Mouse (Mus musculus): ENCODE measurements around the gene Scmh1. TPM values are rescaled to one million over a fixed set of nuclear protein-coding genes. Genes with fewer than 3 reads are reported as not detected.

Scmh1 gene
- total and polyA plus RNA-seq, 3 experiments: 6.0 to 66.8 TPM; not detected in 1

- no peak for TF ChIP-seq GABPA (IDR thresholded peaks at IDR 0.05; ENCODE audit: low read depth, low read length)
- no peak for TF ChIP-seq MYC (IDR thresholded peaks at IDR 0.05; ENCODE audit: low read depth, low read length)
- TF ChIP-seq RCOR1 (IDR thresholded peaks at IDR 0.05; ENCODE audit: low read depth, low read length): no peak
- no peak for TF ChIP-seq POLR2AphosphoS5 (IDR thresholded peaks at IDR 0.05; ENCODE audit: borderline replicate concordance, low read depth, low read length)
- TF ChIP-seq ETS1 (IDR thresholded peaks at IDR 0.05; ENCODE audit: low read depth, low read length): no peak
- no peak for TF ChIP-seq GATA1 (IDR thresholded peaks at IDR 0.05; ENCODE audit: low read depth, low read length)
- no peak for TF ChIP-seq ZC3H11A (IDR thresholded peaks at IDR 0.05; ENCODE audit: low read depth, low read length)
- no peak for TF ChIP-seq USF1 (IDR thresholded peaks at IDR 0.05; ENCODE audit: low read depth, low read length)
- no peak for TF ChIP-seq MAZ (IDR thresholded peaks at IDR 0.05; ENCODE audit: low read depth, low read length)
- no peak for TF ChIP-seq TAL1 (IDR thresholded peaks at IDR 0.05; ENCODE audit: low read length)
- no peak for TF ChIP-seq CHD1 (IDR thresholded peaks at IDR 0.05; ENCODE audit: low read depth, low read length)
- TF ChIP-seq NRF1 (IDR thresholded peaks at IDR 0.05; ENCODE audit: insufficient read depth, low read depth, low read length, poor library complexity, severe bottlenecking): no peak
- TF ChIP-seq NELFE (IDR thresholded peaks at IDR 0.05; ENCODE audit: low read depth, low read length): no peak
- TF ChIP-seq ZKSCAN1 (IDR thresholded peaks at IDR 0.05; ENCODE audit: low read depth, low read length): no peak
- TF ChIP-seq POLR2A (IDR thresholded peaks at IDR 0.05; ENCODE audit: control insufficient read depth in 1 of 2, insufficient read depth in 1 of 2, low read depth in 1 of 2, low read length in 2 of 2, poor library complexity in 1 of 2): no peak
- TF ChIP-seq MXI1 (IDR thresholded peaks at IDR 0.05; ENCODE audit: low read depth, low read length): no peak
- H3K4me3 ChIP-seq (ENCODE audit: control insufficient read depth in 1 of 2, insufficient read depth in 1 of 2, low read depth in 2 of 2, low read length in 2 of 2): no peak overlapping the region
These were observed 109.3 kb downstream of the Scmh1 start for GRCm38 (mm10) chr4:120514366-120514765.

DNA sequence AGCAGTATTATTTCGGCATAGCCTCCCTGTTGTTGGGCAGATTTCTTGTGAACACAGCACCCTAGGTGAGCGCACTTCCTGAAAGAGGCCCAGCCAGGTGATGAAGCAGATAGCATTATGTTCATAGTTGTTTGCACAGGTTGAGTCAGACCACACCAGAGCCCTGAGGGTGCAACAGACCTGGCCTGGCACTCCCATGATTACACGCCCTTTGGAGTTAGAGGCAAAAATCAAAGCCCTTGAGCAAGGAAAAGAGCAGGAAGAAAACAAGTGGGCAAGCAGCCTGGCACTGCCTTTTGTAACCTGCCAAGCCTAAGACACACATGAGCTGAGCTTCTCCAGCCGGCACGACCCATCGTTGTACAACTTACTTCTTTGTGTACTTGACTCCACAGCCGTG, 111.4 kb downstream of the Scmh1 start:
- Histone ChIP-seq H3K9ac (ENCODE audit: control insufficient read depth, low read depth, low read length, poor library complexity, severe bottlenecking) (no peak overlapping the region), H3K4me1 (ENCODE audit: control insufficient read depth in 1 of 2, insufficient read depth in 2 of 2, low read length in 2 of 2) (peaks cover 0 to 2% of the 10 kb centered on the region in 2 experiments; a peak in 1 of 4 replicates), H3K4me3 (ENCODE audit: control insufficient read depth in 1 of 2, insufficient read depth in 1 of 2, low read depth in 2 of 2, low read length in 2 of 2) (no peak overlapping the region), H3K36me3 (ENCODE audit: control insufficient read depth in 1 of 2, insufficient read depth in 2 of 2, low read length in 2 of 2) (peaks cover 0 to 2% of the 10 kb centered on the region in 2 experiments), H3K9me3 (replicated peaks; ENCODE audit: insufficient read depth, low read length) (no peaks in the 10 kb centered on the region), H3K79me2 (ENCODE audit: control insufficient read depth, insufficient read depth, low read length, poor library complexity) (no peaks in the 10 kb centered on the region), H3K27ac (ENCODE audit: control insufficient read depth, low read depth, low read length) (no peak overlapping the region), H3K27me3 (ENCODE audit: control insufficient read depth in 1 of 2, insufficient read depth in 2 of 2, low read length in 2 of 2) (no peaks in the 10 kb centered on the region)
- no peak for DNase-seq (ENCODE audit: low read depth, low spot score)
- TF ChIP-seq EP300 (IDR thresholded peaks at IDR 0.05; ENCODE audit: low read depth in 1 of 2, low read length in 2 of 2): no peak
- no peak for TF ChIP-seq POLR2AphosphoS2 (IDR thresholded peaks at IDR 0.05; ENCODE audit: low read length)
- TF ChIP-seq TCF12 (IDR thresholded peaks at IDR 0.05; ENCODE audit: low read depth, low read length): no peak
- TF ChIP-seq ETS1 (IDR thresholded peaks at IDR 0.05; ENCODE audit: low read depth, low read length): no peak
- TF ChIP-seq TBP (IDR thresholded peaks at IDR 0.05; ENCODE audit: low read depth, low read length): no peak
- no peak for TF ChIP-seq USF2 (IDR thresholded peaks at IDR 0.05; ENCODE audit: borderline replicate concordance in 1 of 2, insufficient read depth in 1 of 2, low read depth in 1 of 2, low read length in 2 of 2)
- TF ChIP-seq MEF2A (IDR thresholded peaks at IDR 0.05; ENCODE audit: extremely low read depth, insufficient replicate concordance, low read depth, low read length, poor library complexity, severe bottlenecking): no peak
- TF ChIP-seq CTCF (IDR thresholded peaks at IDR 0.05 in 2 of 3, conservative IDR thresholded peaks at IDR 0.05 in 1 of 3; ENCODE audit: control insufficient read depth in 1 of 3, insufficient read depth in 1 of 3, low read depth in 2 of 3, low read length in 3 of 3, poor library complexity in 1 of 3, severe bottlenecking in 1 of 3): no peak
- TF ChIP-seq ELF1 (IDR thresholded peaks at IDR 0.05; ENCODE audit: low read depth, low read length): no peak
- TF ChIP-seq ZC3H11A (IDR thresholded peaks at IDR 0.05; ENCODE audit: low read depth, low read length): no peak
- no peak for TF ChIP-seq SMC3 (IDR thresholded peaks at IDR 0.05; ENCODE audit: low read depth, low read length)
- TF ChIP-seq NELFE (IDR thresholded peaks at IDR 0.05; ENCODE audit: low read depth, low read length): no peak
- no peak for TF ChIP-seq UBTF (IDR thresholded peaks at IDR 0.05; ENCODE audit: borderline replicate concordance, insufficient read depth, low read depth, low read length)
- TF ChIP-seq HCFC1 (IDR thresholded peaks at IDR 0.05; ENCODE audit: low read depth, low read length): no peak
- no peak for TF ChIP-seq CHD1 (IDR thresholded peaks at IDR 0.05; ENCODE audit: low read depth, low read length)
- TF ChIP-seq ZKSCAN1 (IDR thresholded peaks at IDR 0.05; ENCODE audit: low read depth, low read length): no peak
- no peak for TF ChIP-seq RAD21 (IDR thresholded peaks at IDR 0.05; ENCODE audit: low read depth, low read length)
- TF ChIP-seq MYB (IDR thresholded peaks at IDR 0.05; ENCODE audit: low read depth, low read length): no peak
- no peak for TF ChIP-seq CHD2 (IDR thresholded peaks at IDR 0.05; ENCODE audit: low read length)
- no peak for TF ChIP-seq ZMIZ1 (IDR thresholded peaks at IDR 0.05; ENCODE audit: low read depth, low read length)

More at GRCm38 (mm10) chr4:120514366-120514765, 109.3 kb downstream of the Scmh1 start:
- no peak overlapping the region for H3K9ac ChIP-seq (ENCODE audit: control insufficient read depth, low read depth, low read length, poor library complexity, severe bottlenecking)
- no peaks in the 10 kb centered on the region for H3K79me2 ChIP-seq (ENCODE audit: control insufficient read depth, insufficient read depth, low read length, poor library complexity)
- peaks cover 0 to 2% of the 10 kb centered on the region in 2 experiments; a peak in 1 of 4 replicates for H3K4me1 ChIP-seq (ENCODE audit: control insufficient read depth in 1 of 2, insufficient read depth in 2 of 2, low read length in 2 of 2)
- no peak overlapping the region for H3K27ac ChIP-seq (ENCODE audit: control insufficient read depth, low read depth, low read length)
- peaks cover 0 to 5% of the 10 kb centered on the region in 2 experiments for H3K36me3 ChIP-seq (ENCODE audit: control insufficient read depth in 1 of 2, insufficient read depth in 2 of 2, low read length in 2 of 2)
- H3K27me3 ChIP-seq (ENCODE audit: control insufficient read depth in 1 of 2, insufficient read depth in 2 of 2, low read length in 2 of 2): no peaks in the 10 kb centered on the region
- H3K9me3 ChIP-seq (replicated peaks; ENCODE audit: insufficient read depth, low read length): no peaks in the 10 kb centered on the region
- DNase-seq (ENCODE audit: low read depth, low spot score): no peak

Data from MEL (cell line).